Mouse (Mus musculus) brain, embryonic 14.5 days (tissue): Measurements from ENCODE around the gene Ubl7.

Source experiments
- CTCF ChIP-seq: fragments of 200-500 bp; IDR thresholded peaks from 2 replicates; pipeline ENCODE4 v1.5.1; 2012; ENCODE audit warnings: inconsistent platforms, mild to moderate bottlenecking, moderate library complexity, borderline replicate concordance; ENCODE audit not compliant: insufficient read depth, insufficient read length; ENCODE audit errors: extremely low read depth
- POLR2A ChIP-seq: fragments of 200-500 bp; IDR thresholded peaks from 2 replicates; pipeline ENCODE4 v1.6.1; 2012; ENCODE audit warnings: mild to moderate bottlenecking, inconsistent platforms, borderline replicate concordance; ENCODE audit not compliant: poor library complexity, insufficient read depth, insufficient read length, severe bottlenecking; ENCODE audit errors: extremely low read depth

- TF ChIP-seq CTCF (no peak), POLR2A (no peak)
These were observed 22.2 kb downstream of the Ubl7 start for GRCm38 (mm10) chr9:57932831-57933602.
